18 mouse cellular contexts compared by ENCODE assay signal in the genomic region with DNA sequence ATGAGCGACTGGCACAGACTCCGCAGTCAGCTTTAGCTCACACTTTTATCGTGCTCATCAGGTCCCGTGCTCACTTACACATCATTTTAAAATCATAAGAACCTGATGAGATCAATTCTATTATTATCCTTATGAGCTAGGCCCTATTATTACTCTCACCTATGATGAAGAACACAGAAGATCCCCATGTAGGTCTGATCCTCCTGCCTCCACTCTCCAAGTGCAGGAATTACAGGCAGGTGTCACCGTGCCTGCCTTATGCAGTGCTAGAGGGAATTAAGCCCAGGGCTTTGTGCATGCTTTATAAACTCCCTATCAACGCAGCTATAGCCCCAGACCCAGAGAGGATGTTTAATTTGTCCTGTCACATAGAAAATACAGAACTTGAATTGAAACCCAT. TPM values are rescaled to one million over a fixed set of nuclear protein-coding genes. Genes with fewer than 3 reads are reported as not detected.
DNase-seq lines count a peak whose midpoint lies in the region; ATAC-seq and TF ChIP-seq lines count a peak whose summit lies in the region.
"Had no signal": no experiment of that assay in that cellular context is flagged by ENCODE, and none has a peak within 500 bp of the region (broad histone marks: within the 10 kb centered on the region; RNA-seq: fewer than 3 reads in every experiment).

No protein-coding gene starts in this region.

- no peak for TF ChIP-seq CTCF in hindbrain, postnatal 0 days (IDR thresholded peaks at IDR 0.05; ENCODE audit: low read depth)
- no peak for TF ChIP-seq CTCF in lung, adult 2 months (IDR thresholded peaks at IDR 0.05; ENCODE audit: insufficient read depth, low read length)

- H3K27ac ChIP-seq in hindbrain, embryonic 15.5 days (replicated peaks) = 0 out of 2 replicates have a peak overlapping the region, but pooled peaks have one; percentile 11
- no peak overlapping the region for H3K27ac ChIP-seq in hindbrain, embryonic 11.5 days (ENCODE audit: low read depth, low read length)
- no peak overlapping the region for H3K27ac ChIP-seq in hindbrain, postnatal 0 days
- no peak overlapping the region for H3K27ac ChIP-seq in hindbrain, embryonic 12.5 days
- H3K27ac ChIP-seq: embryonic facial prominence, embryonic 10.5 days; embryonic facial prominence, embryonic 12.5 days; forebrain, embryonic 13.5 days had no signal

- 72% methylated on average over 6 of the region's 6 CpGs for WGBS in hindbrain, embryonic 15.5 days
- 90% methylated on average over 6 of the region's 6 CpGs for WGBS in hindbrain, embryonic 11.5 days
- 73% methylated on average over 6 of the region's 6 CpGs for WGBS in hindbrain, postnatal 0 days
- WGBS in hindbrain, embryonic 12.5 days = 88% methylated on average over 6 of the region's 6 CpGs
- WGBS in lung, adult 2 months = 87% methylated on average over 6 of the region's 6 CpGs

- ATAC-seq in hindbrain, embryonic 15.5 days (ENCODE audit: low FRiP score, low read depth) = no peak; the same call in 1 of the 2 replicates
- ATAC-seq in hindbrain, embryonic 11.5 days (ENCODE audit: low FRiP score) = no peak
- peak; percentile 38; the same call in 1 of the 2 replicates for ATAC-seq in hindbrain, postnatal 0 days
- ATAC-seq in hindbrain, embryonic 12.5 days (ENCODE audit: low FRiP score) = no peak
- ATAC-seq: forebrain, embryonic 13.5 days; forebrain, embryonic 16.5 days had no signal

- TF ChIP-seq POLR2A in lung, adult 2 months (IDR thresholded peaks at IDR 0.05; ENCODE audit: borderline replicate concordance, extremely low read depth, low read depth, low read length) = no peak

- H3K27me3 ChIP-seq in hindbrain, embryonic 15.5 days = no peaks in the 10 kb centered on the region
- no peaks in the 10 kb centered on the region for H3K27me3 ChIP-seq in hindbrain, embryonic 11.5 days (ENCODE audit: control insufficient read depth, insufficient read depth, low read length)
- no peaks in the 10 kb centered on the region for H3K27me3 ChIP-seq in hindbrain, postnatal 0 days (ENCODE audit: insufficient read depth, low read length)
- no peaks in the 10 kb centered on the region for H3K27me3 ChIP-seq in hindbrain, embryonic 12.5 days
- H3K27me3 ChIP-seq: embryonic facial prominence, embryonic 12.5 days; forebrain, embryonic 13.5 days had no signal

- H3K4me2 ChIP-seq in hindbrain, embryonic 15.5 days = no peak overlapping the region
- no peak overlapping the region for H3K4me2 ChIP-seq in hindbrain, embryonic 11.5 days (replicated peaks; ENCODE audit: low read depth, low read length)
- no peak overlapping the region for H3K4me2 ChIP-seq in hindbrain, postnatal 0 days (ENCODE audit: low read depth, low read length)
- H3K4me2 ChIP-seq in hindbrain, embryonic 12.5 days (replicated peaks) = no peak overlapping the region
- H3K4me2 ChIP-seq: embryonic facial prominence, embryonic 12.5 days; forebrain, embryonic 13.5 days had no signal

- H3K4me1 ChIP-seq in hindbrain, embryonic 15.5 days (replicated peaks) = no peaks in the 10 kb centered on the region
- H3K4me1 ChIP-seq in hindbrain, embryonic 11.5 days (replicated peaks; ENCODE audit: control insufficient read depth, insufficient read depth, low read length) = no peaks in the 10 kb centered on the region
- H3K4me1 ChIP-seq in hindbrain, postnatal 0 days (ENCODE audit: insufficient read depth, low read length) = no peaks in the 10 kb centered on the region
- H3K4me1 ChIP-seq in hindbrain, embryonic 12.5 days = no peaks in the 10 kb centered on the region
- no peaks in the 10 kb centered on the region for H3K4me1 ChIP-seq in lung, adult 2 months (ENCODE audit: control insufficient read depth, insufficient read depth, low read length)
- H3K4me1 ChIP-seq: embryonic facial prominence, embryonic 10.5 days; embryonic facial prominence, embryonic 12.5 days; forebrain, embryonic 13.5 days had no signal

- no peaks in the 10 kb centered on the region for H3K9me3 ChIP-seq in hindbrain, embryonic 15.5 days
- H3K9me3 ChIP-seq in hindbrain, embryonic 11.5 days (ENCODE audit: control insufficient read depth, low read length) = no peaks in the 10 kb centered on the region
- no peaks in the 10 kb centered on the region for H3K9me3 ChIP-seq in hindbrain, postnatal 0 days (ENCODE audit: low read length)
- no peaks in the 10 kb centered on the region for H3K9me3 ChIP-seq in hindbrain, embryonic 12.5 days (replicated peaks)
- H3K9me3 ChIP-seq: embryonic facial prominence, embryonic 10.5 days; embryonic facial prominence, embryonic 12.5 days; forebrain, embryonic 13.5 days had no signal

- no peaks in the 10 kb centered on the region for H3K36me3 ChIP-seq in hindbrain, embryonic 15.5 days
- H3K36me3 ChIP-seq in hindbrain, embryonic 11.5 days (ENCODE audit: control insufficient read depth, insufficient read depth, low read length) = no peaks in the 10 kb centered on the region
- no peaks in the 10 kb centered on the region for H3K36me3 ChIP-seq in hindbrain, postnatal 0 days (ENCODE audit: insufficient read depth, low read length)
- no peaks in the 10 kb centered on the region for H3K36me3 ChIP-seq in hindbrain, embryonic 12.5 days
- H3K36me3 ChIP-seq: embryonic facial prominence, embryonic 10.5 days; embryonic facial prominence, embryonic 12.5 days had no signal

- H3K4me3 ChIP-seq in hindbrain, embryonic 15.5 days = no peak overlapping the region
- no peak overlapping the region for H3K4me3 ChIP-seq in hindbrain, embryonic 11.5 days (ENCODE audit: low read depth, low read length)
- no peak overlapping the region for H3K4me3 ChIP-seq in hindbrain, postnatal 0 days (ENCODE audit: low read length)
- no peak overlapping the region for H3K4me3 ChIP-seq in hindbrain, embryonic 12.5 days
- H3K4me3 ChIP-seq in lung, adult 2 months (replicated peaks; ENCODE audit: extremely low read depth, low read depth, low read length) = no peak overlapping the region
- H3K4me3 ChIP-seq: embryonic facial prominence, embryonic 10.5 days; embryonic facial prominence, embryonic 12.5 days; forebrain, embryonic 13.5 days had no signal

- no peak overlapping the region for H3K9ac ChIP-seq in hindbrain, embryonic 15.5 days
- H3K9ac ChIP-seq in hindbrain, embryonic 11.5 days (ENCODE audit: low read depth, low read length) = no peak overlapping the region
- H3K9ac ChIP-seq in hindbrain, postnatal 0 days (replicated peaks; ENCODE audit: low read length) = no peak overlapping the region
- H3K9ac ChIP-seq in hindbrain, embryonic 12.5 days = no peak overlapping the region
- H3K9ac ChIP-seq: embryonic facial prominence, embryonic 12.5 days; forebrain, embryonic 13.5 days had no signal

- no peak for DNase-seq in hindbrain, embryonic 11.5 days (ENCODE audit: low spot score)
- DNase-seq in hindbrain, postnatal 0 days (ENCODE audit: low spot score) = no peak
- DNase-seq in brain, adult 2 months (ENCODE audit: low read depth, low spot score) = peak; percentile 27
- DNase-seq in lung, adult 2 months = no peak
- DNase-seq: adrenal gland, adult 2 months; adrenal gland, postnatal 10 days; adrenal gland, postnatal 25 days; cerebellum, adult 11-12 months; cerebellum, adult 2 months; cerebellum, adult 9-10 months; cerebellum, postnatal 10 days; cerebellum, postnatal 25 days had no signal

RNA-seq across cellular contexts. Expression of gene Nrd1, which starts 37.4 kb away (rescaled TPM):
- polyA plus RNA-seq in hindbrain, embryonic 15.5 days (2015; fragmentation: Nextera tagmentation; extraction: Ambion mirVana) = 71.5 and 73.6 TPM in 2 replicates
- 74.4 and 82.5 TPM in 2 replicates for polyA plus RNA-seq in hindbrain, embryonic 11.5 days (2014; fragmentation: Nextera tagmentation; extraction: Ambion mirVana)
- total RNA-seq in hindbrain, postnatal 0 days (2014; rRNA removed) = 36.8 and 36.9 TPM in 2 replicates
- 51.2 and 52.3 TPM in 2 replicates for polyA plus RNA-seq in hindbrain, postnatal 0 days (2015; fragmentation: Nextera tagmentation; extraction: Ambion mirVana)
- 113 and 120 TPM in 2 replicates for polyA plus RNA-seq in hindbrain, embryonic 12.5 days (2016; fragmentation: Nextera tagmentation; extraction: Ambion mirVana)
- polyA plus RNA-seq in lung, adult 2 months (2012; rRNA removed) = 20.9 and 40.4 TPM in 2 replicates
